Mouse (Mus musculus) urinary bladder, postnatal 25 days (tissue): Measurements from ENCODE around the gene Osbpl7.

ENCODE experiments used
- DNase-seq: peaks from one replicate; pipeline ENCODE4 v3.0.0; 2022; ENCODE audit warnings: low spot score

Gene Osbpl7

DNA sequence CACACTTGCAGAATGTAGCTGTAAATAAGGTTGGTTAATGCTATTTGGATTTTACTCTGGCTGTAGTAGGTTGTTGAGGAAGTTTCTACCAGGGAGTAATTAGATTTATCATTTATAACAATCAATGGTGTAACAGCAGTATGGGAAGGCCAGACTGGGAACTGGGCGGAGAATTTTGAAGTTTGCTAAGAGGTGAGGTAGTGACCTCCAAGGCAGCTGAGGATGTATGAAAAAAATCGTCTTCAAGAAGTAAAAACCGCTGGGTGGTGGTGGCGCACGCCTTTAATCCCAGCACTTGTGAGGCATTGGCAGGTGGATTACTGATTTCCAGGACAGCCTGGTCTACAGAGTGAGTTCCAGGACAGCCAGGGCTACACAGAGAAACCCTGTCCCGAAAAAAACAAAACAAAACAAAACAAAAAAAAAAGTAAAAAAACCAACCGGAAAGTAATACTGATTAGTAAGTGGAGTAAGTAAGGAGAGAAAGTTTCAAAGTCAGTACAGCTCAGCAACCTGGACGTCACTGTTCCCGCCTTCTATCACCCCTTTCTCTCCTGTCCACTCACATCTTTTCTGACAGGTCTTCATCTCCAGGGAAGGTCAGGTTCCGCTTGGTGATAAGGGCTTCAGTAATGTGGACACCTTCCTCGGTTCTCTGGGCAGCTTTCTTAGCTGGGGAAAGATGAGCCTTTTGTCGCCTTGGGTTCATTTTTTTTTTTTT is 10.0 kb upstream of the Osbpl7 start:
- no peak for DNase-seq

DNA sequence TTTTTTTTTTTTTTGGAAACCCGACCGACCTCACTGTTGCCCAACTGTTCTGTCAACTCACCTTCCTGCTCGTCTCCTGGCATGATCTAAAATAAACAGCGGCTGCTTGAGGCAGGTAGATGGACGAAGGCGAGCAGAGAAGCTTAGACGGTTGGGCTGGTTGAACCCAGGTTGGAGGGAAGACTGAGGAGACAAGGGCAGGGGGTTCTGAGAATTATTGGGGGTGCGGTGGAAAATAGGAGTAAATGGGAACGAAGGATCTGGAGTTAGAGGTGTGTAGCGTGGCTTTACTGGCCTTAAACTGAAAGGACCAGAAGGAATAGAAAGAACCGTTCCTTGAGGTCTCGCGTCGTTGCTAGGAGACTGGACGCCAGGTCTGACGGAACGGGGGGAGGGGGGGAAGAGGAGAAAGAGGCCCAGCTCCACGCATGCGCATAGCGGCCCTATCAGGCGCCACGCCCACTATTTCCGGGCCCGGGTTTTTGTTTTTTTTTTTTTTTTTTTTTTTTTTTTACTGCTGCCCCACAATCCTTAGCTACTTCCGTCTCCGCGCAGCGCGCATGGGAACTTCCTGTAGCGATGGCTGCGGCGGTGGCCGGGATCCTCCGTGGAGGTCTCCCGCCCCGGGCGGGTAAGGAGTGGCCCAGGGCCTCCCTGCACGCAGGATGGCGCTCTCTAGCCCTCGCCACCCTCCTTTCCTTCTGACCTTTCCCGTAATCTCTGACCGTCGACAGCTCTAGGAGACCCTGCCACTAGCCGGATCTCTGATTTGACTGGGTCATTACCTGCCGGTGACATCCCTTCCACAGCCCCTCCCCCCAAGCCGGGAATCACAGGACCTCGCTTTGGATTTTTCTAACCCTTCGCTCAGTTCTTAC is 9.2 kb upstream of the Osbpl7 start, which contains the start of the genes Lrrc46 and Mrpl10:
Lrrc46 (minus strand) TSS at position 386 of the 878 bp plus-strand sequence.
Mrpl10 (plus strand) TSS at position 539 of the 878 bp plus-strand sequence.
- DNase-seq, result peak; percentile 90

DNA sequence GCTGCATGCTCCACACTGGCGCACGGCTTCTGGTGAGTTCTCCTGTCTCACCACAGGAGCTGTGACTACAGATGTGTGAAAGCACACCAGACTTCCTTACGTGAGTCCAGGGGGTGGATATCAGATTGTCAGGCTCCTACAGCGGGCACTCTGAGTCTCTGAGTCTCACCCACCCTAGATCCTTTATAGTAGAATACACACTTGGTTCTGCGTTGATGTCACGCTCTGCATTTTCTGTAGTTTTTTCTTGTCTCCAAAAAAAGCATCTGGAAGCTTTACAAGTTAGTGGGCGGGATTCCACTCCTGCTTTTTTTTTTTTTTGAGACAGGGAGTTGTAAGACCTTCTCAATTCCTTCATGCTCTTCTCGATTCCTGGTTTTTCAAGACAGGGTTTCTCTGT is 5.5 kb upstream of the Osbpl7 start:
- DNase-seq, result no peak

DNA sequence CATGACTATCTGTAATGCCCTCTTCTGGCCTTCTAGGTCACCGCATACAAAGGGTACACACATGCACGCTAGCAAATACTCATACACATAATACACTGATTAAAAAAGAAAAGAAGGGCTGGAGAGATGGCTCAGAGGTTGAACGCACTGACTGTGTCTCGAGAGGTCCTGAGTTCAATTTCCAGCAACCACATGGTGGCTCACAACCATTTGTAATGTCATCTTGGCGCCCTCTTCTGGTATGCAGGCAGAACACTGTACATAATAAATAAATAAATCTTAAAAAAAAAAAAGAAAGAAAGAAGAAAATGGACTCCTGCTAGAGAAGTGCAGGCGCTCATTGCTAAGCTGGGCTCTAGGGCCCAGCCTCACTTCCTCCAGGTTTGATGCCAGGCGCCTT is 4.6 kb upstream of the Osbpl7 start:
- no peak for DNase-seq

DNA sequence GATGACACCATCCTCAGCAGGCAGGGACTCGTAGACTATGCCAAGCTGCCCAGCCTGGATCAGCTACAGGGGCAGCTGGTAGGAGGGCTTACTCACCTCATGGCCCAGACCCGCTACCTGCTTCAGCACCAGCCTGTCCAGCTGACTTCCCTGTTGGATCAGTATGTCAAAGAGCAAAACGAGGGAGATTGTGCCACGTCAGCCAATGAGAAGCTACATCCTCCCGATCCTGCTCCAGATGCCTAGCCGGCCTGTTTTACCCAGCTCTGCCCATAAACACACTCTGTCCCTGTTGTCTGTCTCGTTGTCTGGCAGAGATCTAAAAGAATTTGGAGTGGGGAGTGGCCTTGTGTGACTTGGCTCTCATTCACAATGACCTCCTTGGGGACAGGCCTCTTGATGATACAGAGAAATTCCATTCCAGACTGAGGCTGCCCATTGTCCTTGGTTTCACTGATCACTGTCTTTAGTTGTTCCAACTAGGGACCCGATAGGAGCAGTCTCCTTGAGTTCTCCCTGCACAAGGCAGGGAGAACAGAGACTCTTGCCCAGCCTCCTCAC is 2.3 kb upstream of the Osbpl7 start:
- DNase-seq, result no peak

DNA sequence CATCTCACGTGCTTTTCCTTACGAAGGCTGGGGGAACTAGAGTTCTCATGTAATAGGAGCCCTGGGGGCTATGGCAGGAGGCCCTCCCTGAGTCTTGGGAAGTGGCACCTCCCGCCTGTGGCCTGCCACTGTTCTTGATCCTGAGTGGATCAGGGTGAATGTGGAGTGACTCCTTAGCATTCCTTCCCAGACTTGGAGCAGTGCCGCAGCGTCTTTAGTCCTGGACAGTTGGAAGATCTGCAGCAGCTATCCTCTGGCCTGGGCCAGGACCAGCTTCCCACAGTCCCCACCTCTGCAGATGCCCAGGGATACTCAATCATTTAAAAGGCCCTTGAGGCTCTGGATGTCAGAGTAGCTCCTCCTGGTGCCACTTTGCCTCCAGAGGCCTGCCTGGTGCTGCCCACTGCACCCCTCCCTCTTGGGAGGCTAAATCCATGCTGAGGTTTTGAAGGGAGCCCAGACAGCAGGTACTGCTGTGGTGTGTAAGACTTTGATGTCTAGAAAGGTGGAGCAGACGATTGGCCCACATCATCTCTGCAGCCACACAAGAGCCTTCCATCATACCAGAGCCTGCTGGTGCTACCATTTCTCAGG is 839 bp upstream of the Osbpl7 start:
- DNase-seq, result no peak

DNA sequence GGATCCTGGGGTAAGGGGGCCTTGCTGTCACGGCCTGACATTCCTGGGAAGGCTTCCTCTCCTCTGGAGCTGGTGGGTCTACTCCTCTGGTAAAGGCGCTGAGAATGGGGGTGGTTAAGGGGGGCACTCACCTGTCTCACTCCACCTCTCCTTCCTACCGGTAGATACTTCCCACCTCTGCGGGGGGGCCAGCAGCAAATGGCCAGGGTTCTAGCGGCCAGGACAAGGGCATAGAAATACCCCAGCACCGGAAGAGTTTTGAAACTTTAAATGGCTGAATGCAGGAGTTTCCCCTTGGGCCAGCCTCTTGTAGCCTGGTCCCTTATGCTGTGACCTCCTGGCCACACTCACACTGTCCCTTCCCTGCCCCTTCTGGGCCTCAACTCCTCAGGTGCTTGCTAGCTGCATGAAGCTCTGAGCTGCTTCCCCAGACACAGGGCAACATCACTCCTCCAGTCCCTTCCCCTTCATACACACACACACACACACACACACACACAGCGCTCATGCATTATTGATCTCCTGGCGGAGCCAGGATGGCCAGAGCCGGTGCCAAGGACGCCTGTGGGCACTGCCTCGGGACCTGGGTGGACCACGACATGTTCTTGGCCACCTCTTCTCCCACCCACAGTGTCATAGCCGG is 637 bp downstream of the Osbpl7 start:
- no peak for DNase-seq

DNA sequence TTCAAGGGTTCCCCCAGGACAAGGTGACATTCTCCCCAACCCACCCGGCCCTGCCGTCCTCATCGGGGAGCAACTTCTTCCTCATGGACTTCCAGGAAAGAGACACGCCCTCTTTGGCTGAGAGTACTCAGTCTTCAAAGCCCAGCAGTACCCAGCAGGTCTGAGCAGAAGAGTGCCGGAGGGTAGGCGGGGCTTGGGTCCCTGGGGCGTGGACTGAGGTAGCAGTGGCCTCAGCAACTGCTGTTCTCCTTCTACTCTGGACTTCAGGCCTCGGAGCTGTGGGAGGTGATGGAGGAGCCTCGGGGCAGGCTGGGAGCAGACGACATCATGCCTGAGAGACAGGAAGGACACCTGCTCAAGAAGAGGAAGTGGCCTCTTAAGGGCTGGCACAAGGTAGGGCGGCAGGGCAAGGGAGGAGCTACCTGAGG is 1.8 kb downstream of the Osbpl7 start:
- peak; percentile 17 for DNase-seq

DNA sequence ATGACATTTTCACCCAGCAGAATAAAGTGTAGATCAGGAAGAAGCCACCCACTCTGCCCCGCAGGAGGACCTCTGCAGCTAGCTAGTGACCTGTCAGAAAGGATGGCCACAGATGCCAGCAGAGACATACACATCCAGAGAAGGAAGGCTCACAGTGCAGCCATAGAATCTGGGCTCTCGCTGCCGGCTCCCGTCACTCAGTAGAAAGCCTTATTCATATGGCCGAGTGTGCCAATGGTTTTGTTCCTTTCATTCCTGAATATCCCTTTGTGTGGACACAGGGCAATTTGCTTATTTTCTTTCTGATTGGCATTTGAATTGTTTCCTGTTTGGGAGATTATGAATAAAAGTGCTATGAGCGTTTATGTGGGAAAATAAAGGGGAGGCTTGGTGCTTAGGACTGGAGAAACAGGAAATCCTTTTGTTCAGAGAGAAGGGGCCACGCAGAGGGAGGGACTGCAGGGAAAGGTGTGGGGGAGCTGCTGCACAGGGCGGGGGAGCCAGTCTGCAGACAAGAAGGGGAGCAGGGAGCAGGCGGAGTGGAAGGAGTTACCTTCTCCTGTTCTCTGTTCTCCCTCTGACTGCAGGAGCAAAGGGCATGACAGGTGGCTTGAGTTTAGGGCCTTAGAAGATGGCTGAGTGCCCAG is 13.0 kb downstream of the Osbpl7 start:
- no peak for DNase-seq

DNA sequence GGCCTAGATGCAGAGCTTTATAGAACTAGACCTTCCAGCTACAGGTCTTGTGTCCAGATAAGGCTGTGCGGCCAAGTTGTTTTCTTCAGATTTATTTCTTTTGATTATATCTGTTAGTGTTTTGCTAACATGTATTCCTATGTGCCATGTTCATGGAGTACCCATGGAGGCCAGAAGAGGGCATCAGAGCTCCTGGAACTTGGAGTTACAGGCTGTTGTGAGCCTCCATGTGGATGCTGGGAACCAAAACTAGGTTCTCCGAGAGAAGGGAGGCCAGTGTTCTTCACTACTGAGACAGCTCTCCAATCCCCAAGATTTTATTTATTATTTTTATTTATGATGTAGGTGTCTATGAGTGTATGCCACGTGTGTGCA is 13.5 kb downstream of the Osbpl7 start:
- DNase-seq, result no peak

DNA sequence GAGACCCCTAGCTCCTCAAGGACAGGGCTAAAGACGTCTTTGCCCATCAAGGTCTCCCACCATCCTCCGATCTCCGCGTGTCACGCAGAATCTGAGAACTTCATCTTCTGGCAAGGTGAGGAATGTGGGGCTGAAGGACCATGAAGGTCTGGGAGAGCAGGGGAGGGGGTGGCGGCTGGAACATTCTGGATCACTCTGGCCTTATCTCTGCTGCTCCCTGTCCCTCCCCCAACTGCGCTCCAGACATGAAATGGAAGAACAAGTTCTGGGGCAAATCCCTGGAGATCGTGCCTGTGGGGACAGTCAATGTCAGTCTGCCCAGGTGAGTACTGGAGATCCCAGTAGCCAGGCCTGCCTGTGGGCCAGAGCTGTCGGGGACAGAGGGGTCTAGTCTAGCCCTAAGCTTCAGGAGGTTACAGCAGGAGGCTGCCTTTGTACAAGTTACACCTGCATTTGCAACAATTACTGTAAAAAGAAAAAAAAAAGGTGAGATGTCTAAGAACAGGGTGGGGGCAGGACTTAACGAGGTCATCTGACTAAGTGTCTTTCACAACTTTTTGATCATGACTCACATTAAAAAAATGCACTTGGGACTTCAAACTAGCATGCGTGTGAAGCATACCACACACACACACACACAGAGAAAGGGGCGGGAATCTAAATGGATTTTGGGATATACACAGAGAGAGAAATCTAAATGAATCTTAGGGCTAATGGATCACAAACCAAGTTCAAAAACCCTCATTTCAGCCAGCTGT is 15.3 kb downstream of the Osbpl7 start:
- DNase-seq, result no peak

DNA sequence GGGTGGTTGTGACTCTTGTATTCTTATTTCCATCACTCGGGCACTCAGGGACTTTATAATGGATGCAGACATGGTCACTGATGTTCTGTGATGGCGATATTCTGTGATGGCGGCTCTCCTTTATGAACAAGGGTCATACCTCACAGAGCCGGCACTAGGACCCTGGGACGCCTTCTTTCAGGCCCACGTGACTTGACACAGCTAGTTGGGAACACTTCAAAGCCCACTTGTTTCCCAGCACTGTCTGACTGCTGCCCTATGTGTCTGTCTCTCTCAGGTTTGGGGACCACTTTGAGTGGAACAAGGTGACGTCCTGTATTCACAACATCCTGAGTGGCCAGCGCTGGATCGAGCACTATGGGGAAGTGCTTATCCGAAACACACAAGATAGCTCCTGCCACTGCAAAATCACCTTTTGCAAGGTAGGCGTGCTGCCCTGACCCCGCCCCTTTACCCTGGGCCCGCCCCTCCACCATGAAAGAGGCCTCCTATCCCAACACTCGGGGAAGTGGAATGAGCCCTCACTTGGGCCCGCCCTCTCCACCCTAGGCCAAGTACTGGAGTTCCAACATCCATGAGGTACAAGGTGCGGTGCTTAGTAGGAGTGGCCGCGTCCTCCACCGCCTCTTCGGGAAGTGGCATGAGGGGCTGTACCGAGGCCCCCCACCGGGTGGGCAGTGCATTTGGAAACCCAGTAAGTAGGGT is 16.4 kb downstream of the Osbpl7 start:
- DNase-seq, result no peak

DNA sequence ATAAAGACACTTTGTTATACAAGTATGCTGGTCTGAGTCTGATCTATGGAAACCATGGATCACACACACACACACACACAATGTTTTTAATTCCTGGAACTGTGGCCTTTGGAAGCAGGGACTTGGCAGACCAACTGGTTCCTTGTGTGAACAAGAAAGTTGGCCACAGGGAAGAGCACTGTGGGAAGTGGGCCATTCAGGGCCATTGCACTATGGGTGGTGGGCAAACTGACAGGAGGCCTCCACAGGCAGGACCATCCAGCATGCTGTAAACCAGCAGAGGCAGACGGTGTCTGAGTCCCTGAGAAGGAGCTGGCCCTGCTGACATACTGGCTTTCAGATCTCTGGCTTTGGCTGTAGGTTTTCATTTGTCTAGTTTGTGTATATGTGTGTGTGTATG is 18.9 kb downstream of the Osbpl7 start:
- no peak for DNase-seq

DNA sequence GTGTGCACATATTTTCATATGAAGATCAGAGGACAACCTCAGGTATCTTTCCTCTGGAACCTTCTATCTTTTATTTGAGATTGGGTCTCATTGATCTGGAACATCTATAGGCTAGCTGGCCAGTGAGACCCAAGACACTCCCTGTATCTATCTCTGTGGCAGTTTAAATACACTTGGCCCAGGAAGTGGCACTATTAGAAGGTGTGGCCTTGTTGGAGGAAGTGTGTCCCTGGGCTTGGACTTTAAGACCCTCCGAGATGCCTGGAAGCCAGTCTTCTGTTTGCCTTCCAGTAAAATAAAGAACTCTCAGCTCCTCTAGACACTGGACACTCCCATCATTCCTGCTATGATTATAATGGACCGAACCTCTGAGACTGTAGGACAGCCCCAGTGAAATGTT is 19.3 kb downstream of the Osbpl7 start:
- DNase-seq, result no peak

DNA sequence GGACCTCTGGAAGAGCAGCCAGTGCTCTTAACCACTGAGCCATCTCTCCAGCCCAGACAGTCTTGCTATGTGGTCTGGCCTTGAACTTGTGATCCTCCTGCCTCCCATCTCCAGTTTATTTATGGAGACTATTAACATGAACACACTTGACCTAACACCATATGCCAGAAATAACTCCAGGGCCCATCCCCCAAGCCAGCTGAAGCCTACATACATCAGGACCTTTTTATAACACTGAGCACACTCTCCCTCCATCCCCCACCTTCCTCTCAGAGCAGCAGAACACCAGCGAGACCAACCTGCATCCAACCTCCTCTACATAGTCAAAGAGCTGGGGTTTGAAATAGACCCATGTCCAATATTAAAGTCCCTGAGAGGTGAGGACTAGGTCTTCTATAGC is 20.7 kb downstream of the Osbpl7 start:
- DNase-seq, result no peak

DNA sequence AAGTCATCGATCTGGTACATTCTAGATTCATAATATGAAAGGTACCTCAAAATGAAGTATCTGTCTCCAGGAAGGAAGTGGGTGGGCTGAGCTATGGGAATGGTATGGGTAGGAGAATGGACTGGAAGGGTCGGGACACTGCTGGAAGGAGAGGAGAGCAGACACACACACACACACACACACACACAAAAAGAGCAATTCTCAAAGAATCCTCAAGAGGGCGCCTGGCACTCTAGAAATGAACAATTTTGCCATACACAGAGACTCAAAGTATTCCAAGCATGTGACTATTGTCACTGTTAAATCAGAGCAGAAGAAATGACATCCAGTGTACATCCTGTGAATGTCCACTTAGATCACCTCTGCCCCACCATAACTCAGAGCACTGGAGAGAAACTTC is 22.1 kb downstream of the Osbpl7 start:
- no peak for DNase-seq

DNA sequence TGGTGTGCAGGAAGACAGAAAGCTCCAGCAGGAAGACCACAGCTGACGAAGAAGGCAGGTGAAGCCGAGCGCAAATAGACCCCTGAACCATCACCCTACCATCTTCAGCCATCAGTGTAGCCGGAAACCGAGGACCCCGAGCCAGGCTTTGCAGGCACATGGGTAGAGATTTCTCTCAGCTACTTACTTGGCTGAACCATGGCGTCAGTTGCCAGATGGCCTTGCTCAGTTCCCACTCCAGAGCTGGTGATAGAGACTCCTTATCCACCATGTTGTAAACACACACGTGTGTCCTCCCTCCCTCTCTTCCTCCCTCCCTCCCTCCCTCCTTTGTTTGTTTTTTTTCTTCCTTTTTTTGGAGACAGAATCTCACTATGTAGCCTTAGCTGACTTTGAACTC is 23.8 kb downstream of the Osbpl7 start:
- no peak for DNase-seq

DNA sequence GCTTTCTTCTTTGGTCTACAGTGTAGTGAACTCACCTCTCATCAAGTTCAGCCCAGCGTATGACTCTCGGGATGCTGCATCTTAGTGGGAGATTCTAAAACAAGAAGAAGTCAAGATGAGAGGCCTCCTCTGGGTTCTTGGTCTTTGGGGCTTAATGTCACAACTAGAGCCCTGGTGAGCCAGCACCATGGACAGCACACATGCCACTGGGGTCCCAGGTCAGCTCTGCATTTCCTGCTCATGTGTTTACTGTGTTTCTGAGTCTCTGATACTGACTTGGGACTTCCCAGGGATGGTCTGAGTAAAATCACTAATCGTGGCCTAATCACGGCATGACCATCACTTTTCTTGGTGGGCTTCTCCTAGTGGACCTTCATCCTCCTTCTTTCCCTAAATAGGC is 28.3 kb downstream of the Osbpl7 start:
- no peak for DNase-seq

DNA sequence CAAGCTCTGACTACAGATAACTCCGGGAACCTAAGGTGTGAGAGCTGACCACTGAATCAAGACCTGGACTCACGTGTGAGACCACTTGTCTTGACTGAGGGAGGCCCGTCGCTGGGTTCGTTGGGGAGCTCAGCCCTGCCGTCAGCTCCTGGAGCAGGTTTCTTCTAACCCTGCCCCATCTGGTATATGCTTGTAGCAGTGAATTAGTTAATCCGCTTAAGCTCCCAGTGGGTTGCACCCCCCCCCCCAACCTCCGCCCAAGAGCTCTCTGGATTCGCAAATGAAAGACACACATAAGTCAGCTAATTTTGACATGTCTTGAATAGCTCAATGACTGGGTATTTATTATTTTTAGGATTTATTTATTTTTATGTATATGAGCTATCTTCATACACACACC is 29.9 kb downstream of the Osbpl7 start:
- no peak for DNase-seq

DNA sequence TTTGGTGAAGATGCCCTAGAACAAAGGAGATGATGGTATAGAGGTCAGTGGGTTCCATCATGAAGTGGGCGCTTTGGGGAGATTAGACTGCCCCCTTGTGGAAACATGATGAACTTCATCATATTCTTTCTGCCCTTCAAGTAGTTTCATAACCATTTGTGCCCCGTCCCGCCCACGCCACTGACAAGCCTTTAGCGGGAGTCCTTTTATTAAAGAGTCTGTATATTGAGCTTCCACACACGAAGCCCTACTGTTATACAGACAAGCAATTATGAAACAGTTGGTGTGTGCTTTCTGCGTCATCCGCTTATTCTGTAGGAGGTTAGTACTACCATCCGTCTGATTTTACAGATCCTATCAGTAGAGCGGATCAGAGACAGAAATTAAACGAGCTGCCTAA is 32.5 kb downstream of the Osbpl7 start:
- DNase-seq, result peak; percentile 26
